Mouse (Mus musculus): ENCODE measurements around the gene Caln1. TPM values are rescaled to one million over a fixed set of nuclear protein-coding genes. Genes with fewer than 3 reads are reported as not detected.

Caln1 gene
- polyA plus RNA-seq, 1 experiment from 2014 or later, result not detected

GRCm38 (mm10) chr5:130333566-130333965 lies 35.7 kb upstream of the Caln1 start:
- Histone ChIP-seq H3K4me2 (replicated peaks; ENCODE audit: low read depth, low read length) (no peak overlapping the region), H3K4me3 (ENCODE audit: low read depth, low read length) (no peak overlapping the region), H3K36me3 (ENCODE audit: control insufficient read depth, insufficient read depth, low read length) (peaks cover 10% of the 10 kb centered on the region), H3K4me1 (ENCODE audit: control insufficient read depth, insufficient read depth, low read length) (no peaks in the 10 kb centered on the region), H3K27me3 (ENCODE audit: control insufficient read depth, insufficient read depth, low read length) (no peaks in the 10 kb centered on the region), H3K27ac (ENCODE audit: low read length) (no peak overlapping the region), H3K9me3 (ENCODE audit: control insufficient read depth, low read depth, low read length) (no peaks in the 10 kb centered on the region), H3K9ac (replicated peaks; ENCODE audit: low read depth, low read length) (no peak overlapping the region)
- no peak for ATAC-seq (ENCODE audit: insufficient number of reproducible peaks, insufficient read depth, low FRiP score, low read depth)
- 93% methylated on average over 7 of the region's 7 CpGs for WGBS

- Histone ChIP-seq H3K36me3 (ENCODE audit: control insufficient read depth, insufficient read depth, low read length) (peaks cover 7% of the 10 kb centered on the region), H3K4me3 (ENCODE audit: low read depth, low read length) (no peak overlapping the region), H3K27me3 (ENCODE audit: control insufficient read depth, insufficient read depth, low read length) (no peaks in the 10 kb centered on the region), H3K4me1 (ENCODE audit: control insufficient read depth, insufficient read depth, low read length) (no peaks in the 10 kb centered on the region), H3K9me3 (ENCODE audit: control insufficient read depth, low read depth, low read length) (no peaks in the 10 kb centered on the region), H3K27ac (ENCODE audit: low read length) (no peak overlapping the region), H3K9ac (replicated peaks; ENCODE audit: low read depth, low read length) (no peak overlapping the region), H3K4me2 (replicated peaks; ENCODE audit: low read depth, low read length) (no peak overlapping the region)
- WGBS, result 95% methylated on average over 11 of the region's 11 CpGs
- ATAC-seq (ENCODE audit: insufficient number of reproducible peaks, insufficient read depth, low FRiP score, low read depth), result no peak
Observed at GRCm38 (mm10) chr5:130333971-130334370, 35.3 kb upstream of the Caln1 start.

GRCm38 (mm10) chr5:130335462-130335861 lies 33.8 kb upstream of the Caln1 start:
- ATAC-seq (ENCODE audit: insufficient number of reproducible peaks, insufficient read depth, low FRiP score, low read depth), result no peak
- no peak overlapping the region for H3K4me2 ChIP-seq (replicated peaks; ENCODE audit: low read depth, low read length)
- H3K27ac ChIP-seq (ENCODE audit: low read length), result no peak overlapping the region
- 98% methylated on average over 4 of the region's 4 CpGs for WGBS
- H3K27me3 ChIP-seq (ENCODE audit: control insufficient read depth, insufficient read depth, low read length), result no peaks in the 10 kb centered on the region
- no peak overlapping the region for H3K9ac ChIP-seq (replicated peaks; ENCODE audit: low read depth, low read length)
- H3K36me3 ChIP-seq (ENCODE audit: control insufficient read depth, insufficient read depth, low read length), result peaks cover 10% of the 10 kb centered on the region; the same call in 1 of the 2 replicates
- no peaks in the 10 kb centered on the region for H3K4me1 ChIP-seq (ENCODE audit: control insufficient read depth, insufficient read depth, low read length)
- no peak overlapping the region for H3K4me3 ChIP-seq (ENCODE audit: low read depth, low read length)
- no peaks in the 10 kb centered on the region for H3K9me3 ChIP-seq (ENCODE audit: control insufficient read depth, low read depth, low read length)

GRCm38 (mm10) chr5:130340656-130341055 lies 28.6 kb upstream of the Caln1 start:
- Histone ChIP-seq H3K4me2 (replicated peaks; ENCODE audit: low read depth, low read length) (no peak overlapping the region), H3K4me3 (ENCODE audit: low read depth, low read length) (no peak overlapping the region), H3K9ac (replicated peaks; ENCODE audit: low read depth, low read length) (no peak overlapping the region), H3K9me3 (ENCODE audit: control insufficient read depth, low read depth, low read length) (no peaks in the 10 kb centered on the region), H3K36me3 (ENCODE audit: control insufficient read depth, insufficient read depth, low read length) (peaks cover 13% of the 10 kb centered on the region; the same call in 1 of the 2 replicates), H3K4me1 (ENCODE audit: control insufficient read depth, insufficient read depth, low read length) (no peaks in the 10 kb centered on the region), H3K27me3 (ENCODE audit: control insufficient read depth, insufficient read depth, low read length) (no peaks in the 10 kb centered on the region), H3K27ac (ENCODE audit: low read length) (no peak overlapping the region)
- no peak for ATAC-seq (ENCODE audit: insufficient number of reproducible peaks, insufficient read depth, low FRiP score, low read depth)
- 93% methylated on average over 15 of the region's 15 CpGs for WGBS

GRCm38 (mm10) chr5:130344999-130345398 lies 24.3 kb upstream of the Caln1 start:
- 90% methylated on average over 7 of the region's 7 CpGs for WGBS
- Histone ChIP-seq H3K4me2 (replicated peaks; ENCODE audit: low read depth, low read length) (no peak overlapping the region), H3K36me3 (ENCODE audit: control insufficient read depth, insufficient read depth, low read length) (peaks cover 13% of the 10 kb centered on the region; the same call in 1 of the 2 replicates), H3K9me3 (ENCODE audit: control insufficient read depth, low read depth, low read length) (no peaks in the 10 kb centered on the region; the same call in 1 of the 2 replicates), H3K27me3 (ENCODE audit: control insufficient read depth, insufficient read depth, low read length) (no peaks in the 10 kb centered on the region), H3K4me1 (ENCODE audit: control insufficient read depth, insufficient read depth, low read length) (no peaks in the 10 kb centered on the region), H3K4me3 (ENCODE audit: low read depth, low read length) (no peak overlapping the region), H3K27ac (ENCODE audit: low read length) (no peak overlapping the region), H3K9ac (replicated peaks; ENCODE audit: low read depth, low read length) (no peak overlapping the region)
- no peak for ATAC-seq (ENCODE audit: insufficient number of reproducible peaks, insufficient read depth, low FRiP score, low read depth)

- WGBS, result 81% methylated on average over 2 of the region's 2 CpGs
- H3K9me3 ChIP-seq (ENCODE audit: control insufficient read depth, low read depth, low read length), result no peaks in the 10 kb centered on the region; the same call in 1 of the 2 replicates
- H3K4me2 ChIP-seq (replicated peaks; ENCODE audit: low read depth, low read length), result no peak overlapping the region
- no peak overlapping the region for H3K9ac ChIP-seq (replicated peaks; ENCODE audit: low read depth, low read length)
- no peak overlapping the region for H3K4me3 ChIP-seq (ENCODE audit: low read depth, low read length)
- H3K4me1 ChIP-seq (ENCODE audit: control insufficient read depth, insufficient read depth, low read length), result no peaks in the 10 kb centered on the region
- no peaks in the 10 kb centered on the region for H3K27me3 ChIP-seq (ENCODE audit: control insufficient read depth, insufficient read depth, low read length)
- no peak overlapping the region for H3K27ac ChIP-seq (ENCODE audit: low read length)
- peaks cover 6% of the 10 kb centered on the region; the same call in 1 of the 2 replicates for H3K36me3 ChIP-seq (ENCODE audit: control insufficient read depth, insufficient read depth, low read length)
- no peak for ATAC-seq (ENCODE audit: insufficient number of reproducible peaks, insufficient read depth, low FRiP score, low read depth)
Observed at GRCm38 (mm10) chr5:130345871-130346270, 23.4 kb upstream of the Caln1 start.

- Histone ChIP-seq H3K4me1 (ENCODE audit: control insufficient read depth, insufficient read depth, low read length) (no peaks in the 10 kb centered on the region), H3K9me3 (ENCODE audit: control insufficient read depth, low read depth, low read length) (no peaks in the 10 kb centered on the region), H3K27me3 (ENCODE audit: control insufficient read depth, insufficient read depth, low read length) (no peaks in the 10 kb centered on the region), H3K9ac (replicated peaks; ENCODE audit: low read depth, low read length) (no peak overlapping the region), H3K27ac (ENCODE audit: low read length) (no peak overlapping the region), H3K4me2 (replicated peaks; ENCODE audit: low read depth, low read length) (no peak overlapping the region), H3K36me3 (ENCODE audit: control insufficient read depth, insufficient read depth, low read length) (no peaks in the 10 kb centered on the region), H3K4me3 (ENCODE audit: low read depth, low read length) (no peak overlapping the region)
- no peak for ATAC-seq (ENCODE audit: insufficient number of reproducible peaks, insufficient read depth, low FRiP score, low read depth)
- whole genome bisulfite sequencing, result 58% methylated on average over 7 of the region's 7 CpGs
Observed at GRCm38 (mm10) chr5:130355223-130355622, 14.0 kb upstream of the Caln1 start.

GRCm38 (mm10) chr5:130363111-130363510 lies 6.1 kb upstream of the Caln1 start:
- Histone ChIP-seq H3K27ac (ENCODE audit: low read length) (no peak overlapping the region), H3K9ac (replicated peaks; ENCODE audit: low read depth, low read length) (no peak overlapping the region), H3K4me2 (replicated peaks; ENCODE audit: low read depth, low read length) (no peak overlapping the region), H3K36me3 (ENCODE audit: control insufficient read depth, insufficient read depth, low read length) (no peaks in the 10 kb centered on the region), H3K27me3 (ENCODE audit: control insufficient read depth, insufficient read depth, low read length) (no peaks in the 10 kb centered on the region), H3K4me1 (ENCODE audit: control insufficient read depth, insufficient read depth, low read length) (no peaks in the 10 kb centered on the region), H3K4me3 (ENCODE audit: low read depth, low read length) (no peak overlapping the region), H3K9me3 (ENCODE audit: control insufficient read depth, low read depth, low read length) (no peaks in the 10 kb centered on the region)
- ATAC-seq (ENCODE audit: insufficient number of reproducible peaks, insufficient read depth, low FRiP score, low read depth), result no peak
- WGBS, result 65% methylated on average over 4 of the region's 4 CpGs

GRCm38 (mm10) chr5:130363773-130364172 lies 5.5 kb upstream of the Caln1 start:
- Histone ChIP-seq H3K4me3 (ENCODE audit: low read depth, low read length) (no peak overlapping the region), H3K4me1 (ENCODE audit: control insufficient read depth, insufficient read depth, low read length) (no peaks in the 10 kb centered on the region), H3K9ac (replicated peaks; ENCODE audit: low read depth, low read length) (no peak overlapping the region), H3K27me3 (ENCODE audit: control insufficient read depth, insufficient read depth, low read length) (no peaks in the 10 kb centered on the region), H3K4me2 (replicated peaks; ENCODE audit: low read depth, low read length) (no peak overlapping the region), H3K9me3 (ENCODE audit: control insufficient read depth, low read depth, low read length) (no peaks in the 10 kb centered on the region), H3K27ac (ENCODE audit: low read length) (no peak overlapping the region), H3K36me3 (ENCODE audit: control insufficient read depth, insufficient read depth, low read length) (no peaks in the 10 kb centered on the region)
- 34% methylated on average over 3 of the region's 3 CpGs for WGBS
- no peak for ATAC-seq (ENCODE audit: insufficient number of reproducible peaks, insufficient read depth, low FRiP score, low read depth)

Measured in stomach, embryonic 14.5 days (tissue).